26 mouse cellular contexts compared by ENCODE assay signal in genomic region chr13:36552522-36553246, GRCm38 (mm10).
A peak's percentile ranks its signal among the peaks of the same experiment; 100 is the strongest.
DNase-seq lines count a peak whose midpoint lies in the region; ATAC-seq and TF ChIP-seq lines count a peak whose summit lies in the region.
"Had no signal": no experiment of that assay in that cellular context is flagged by ENCODE, and none has a peak within 500 bp of the region (broad histone marks: within the 10 kb centered on the region; RNA-seq: fewer than 3 reads in every experiment).

No protein-coding gene starts in this region.

- H3K36me3 ChIP-seq in forebrain, postnatal 0 days (ENCODE audit: insufficient read depth): no peaks in the 10 kb centered on the region
- no peaks in the 10 kb centered on the region for H3K36me3 ChIP-seq in forebrain, embryonic 15.5 days
- H3K36me3 ChIP-seq in lung, embryonic 15.5 days: no peaks in the 10 kb centered on the region
- H3K36me3 ChIP-seq in midbrain, postnatal 0 days (ENCODE audit: insufficient read depth, low read length): no peaks in the 10 kb centered on the region
- H3K36me3 ChIP-seq in midbrain, embryonic 11.5 days (ENCODE audit: control insufficient read depth, insufficient read depth, low read length): no peaks in the 10 kb centered on the region
- H3K36me3 ChIP-seq: embryonic facial prominence, embryonic 10.5 days; embryonic facial prominence, embryonic 13.5 days; forebrain, embryonic 12.5 days; hindbrain, embryonic 12.5 days had no signal

- 72% methylated on average over 3 of the region's 3 CpGs for WGBS in forebrain, postnatal 0 days
- WGBS in forebrain, embryonic 15.5 days: 81% methylated on average over 3 of the region's 3 CpGs
- 55% methylated on average over 3 of the region's 3 CpGs for WGBS in lung, embryonic 15.5 days
- 71% methylated on average over 3 of the region's 3 CpGs for WGBS in lung, adult 2 months
- WGBS in midbrain, postnatal 0 days: 56% methylated on average over 3 of the region's 3 CpGs
- 78% methylated on average over 3 of the region's 3 CpGs for WGBS in midbrain, embryonic 11.5 days

- no peak for TF ChIP-seq POLR2A in lung, adult 2 months (IDR thresholded peaks at IDR 0.05; ENCODE audit: borderline replicate concordance, extremely low read depth, low read depth, low read length)

- DNase-seq in forebrain, postnatal 0 days: no peak
- no peak for DNase-seq in layer of hippocampus, adult 2 months (ENCODE audit: low spot score in 2 of 2)
- DNase-seq in layer of hippocampus, adult 18-20 months (ENCODE audit: low spot score in 2 of 2): no peak
- DNase-seq in lung, adult 2 months: no peak
- no peak for DNase-seq in midbrain, postnatal 0 days (ENCODE audit: low spot score)
- DNase-seq in midbrain, embryonic 11.5 days (ENCODE audit: low spot score, missing footprints): no peak
- DNase-seq: adrenal gland, adult 8-10 months; adrenal gland, postnatal 25 days; cerebellum, adult 11-12 months; cerebellum, adult 8-10 months; cerebellum, postnatal 10 days; cerebellum, postnatal 36 days; embryo, embryonic 11 days; gastrocnemius, adult 2 months; gastrocnemius, postnatal 14 days; heart, adult 11 months had no signal

- H3K4me2 ChIP-seq in forebrain, postnatal 0 days (ENCODE audit: low read depth): no peak overlapping the region
- H3K4me2 ChIP-seq in forebrain, embryonic 15.5 days (replicated peaks): no peak overlapping the region
- H3K4me2 ChIP-seq in lung, embryonic 15.5 days: no peak overlapping the region
- H3K4me2 ChIP-seq in midbrain, postnatal 0 days (ENCODE audit: low read depth, low read length, poor library complexity, severe bottlenecking): no peak overlapping the region
- H3K4me2 ChIP-seq in midbrain, embryonic 11.5 days: no peak overlapping the region
- H3K4me2 ChIP-seq: embryonic facial prominence, embryonic 13.5 days; forebrain, embryonic 12.5 days; heart, embryonic 11.5 days; hindbrain, embryonic 12.5 days had no signal

- no peak overlapping the region for H3K4me3 ChIP-seq in forebrain, postnatal 0 days (ENCODE audit: low read depth, low read length)
- H3K4me3 ChIP-seq in forebrain, embryonic 15.5 days: no peak overlapping the region
- H3K4me3 ChIP-seq in layer of hippocampus, adult 2 months: no peak overlapping the region
- no peak overlapping the region for H3K4me3 ChIP-seq in lung, embryonic 15.5 days
- no peak overlapping the region for H3K4me3 ChIP-seq in lung, adult 2 months (replicated peaks; ENCODE audit: extremely low read depth, low read depth, low read length)
- no peak overlapping the region for H3K4me3 ChIP-seq in midbrain, postnatal 0 days (ENCODE audit: low read depth, low read length)
- H3K4me3 ChIP-seq in midbrain, embryonic 11.5 days (ENCODE audit: low read depth, low read length): no peak overlapping the region
- H3K4me3 ChIP-seq: embryonic facial prominence, embryonic 10.5 days; embryonic facial prominence, embryonic 13.5 days; erythroblast, embryonic 14.5 days; forebrain, embryonic 12.5 days; gastrocnemius, adult 2 months; hindbrain, embryonic 12.5 days had no signal

- H3K9ac ChIP-seq in forebrain, postnatal 0 days: no peak overlapping the region
- H3K9ac ChIP-seq in forebrain, embryonic 15.5 days (replicated peaks): no peak overlapping the region
- no peak overlapping the region for H3K9ac ChIP-seq in lung, embryonic 15.5 days
- no peak overlapping the region for H3K9ac ChIP-seq in midbrain, postnatal 0 days (replicated peaks; ENCODE audit: low read length, poor library complexity, severe bottlenecking)
- H3K9ac ChIP-seq in midbrain, embryonic 11.5 days (ENCODE audit: low read length): no peak overlapping the region
- H3K9ac ChIP-seq: embryonic facial prominence, embryonic 13.5 days; forebrain, embryonic 12.5 days; hindbrain, embryonic 12.5 days had no signal

- H3K4me1 ChIP-seq in forebrain, postnatal 0 days (ENCODE audit: insufficient read depth): no peaks in the 10 kb centered on the region
- peaks cover 9% of the 10 kb centered on the region for H3K4me1 ChIP-seq in forebrain, embryonic 15.5 days
- H3K4me1 ChIP-seq in lung, embryonic 15.5 days: peaks cover 4% of the 10 kb centered on the region; the same call in 1 of the 2 replicates
- H3K4me1 ChIP-seq in lung, adult 2 months (ENCODE audit: control insufficient read depth, insufficient read depth, low read length): no peaks in the 10 kb centered on the region
- no peaks in the 10 kb centered on the region for H3K4me1 ChIP-seq in midbrain, postnatal 0 days (ENCODE audit: insufficient read depth, low read length)
- no peaks in the 10 kb centered on the region for H3K4me1 ChIP-seq in midbrain, embryonic 11.5 days (ENCODE audit: control insufficient read depth, insufficient read depth, low read length)
- H3K4me1 ChIP-seq: hindbrain, embryonic 12.5 days had no signal

- peak; percentile 33; the same call in 1 of the 2 replicates for TF ChIP-seq CTCF in forebrain, postnatal 0 days (IDR thresholded peaks at IDR 0.05; ENCODE audit: low read depth)
- peak; percentile 66 for TF ChIP-seq CTCF in layer of hippocampus, adult 2 months (conservative IDR thresholded peaks at IDR 0.05)
- no peak for TF ChIP-seq CTCF in lung, adult 2 months (IDR thresholded peaks at IDR 0.05; ENCODE audit: insufficient read depth, low read length)
- peak; percentile 55 for TF ChIP-seq CTCF in midbrain, postnatal 0 days (IDR thresholded peaks at IDR 0.05)

- H3K27ac ChIP-seq in forebrain, postnatal 0 days (ENCODE audit: low read depth, low read length): no peak overlapping the region
- no peak overlapping the region for H3K27ac ChIP-seq in forebrain, embryonic 15.5 days (replicated peaks)
- H3K27ac ChIP-seq in layer of hippocampus, adult 2 months: no peak overlapping the region
- H3K27ac ChIP-seq in lung, embryonic 15.5 days: peak overlapping the region; percentile 9; the same call in 1 of the 2 replicates
- no peak overlapping the region for H3K27ac ChIP-seq in midbrain, postnatal 0 days (ENCODE audit: low read depth, low read length)
- no peak overlapping the region for H3K27ac ChIP-seq in midbrain, embryonic 11.5 days (ENCODE audit: low read depth, low read length)
- H3K27ac ChIP-seq: embryonic facial prominence, embryonic 10.5 days; embryonic facial prominence, embryonic 13.5 days; forebrain, embryonic 12.5 days; gastrocnemius, adult 2 months; hindbrain, embryonic 12.5 days had no signal

- no peaks in the 10 kb centered on the region for H3K27me3 ChIP-seq in forebrain, postnatal 0 days (ENCODE audit: insufficient read depth, low read length)
- no peaks in the 10 kb centered on the region for H3K27me3 ChIP-seq in forebrain, embryonic 15.5 days
- no peaks in the 10 kb centered on the region for H3K27me3 ChIP-seq in lung, embryonic 15.5 days
- H3K27me3 ChIP-seq in midbrain, postnatal 0 days (ENCODE audit: insufficient read depth, low read length): no peaks in the 10 kb centered on the region
- H3K27me3 ChIP-seq in midbrain, embryonic 11.5 days (ENCODE audit: control insufficient read depth, insufficient read depth, low read length): no peaks in the 10 kb centered on the region
- H3K27me3 ChIP-seq: embryonic facial prominence, embryonic 13.5 days; forebrain, embryonic 12.5 days; hindbrain, embryonic 12.5 days had no signal

- no peaks in the 10 kb centered on the region for H3K9me3 ChIP-seq in forebrain, postnatal 0 days (ENCODE audit: low read length)
- H3K9me3 ChIP-seq in forebrain, embryonic 15.5 days: no peaks in the 10 kb centered on the region
- no peaks in the 10 kb centered on the region for H3K9me3 ChIP-seq in lung, embryonic 15.5 days
- no peaks in the 10 kb centered on the region for H3K9me3 ChIP-seq in midbrain, postnatal 0 days (ENCODE audit: low read length)
- no peaks in the 10 kb centered on the region for H3K9me3 ChIP-seq in midbrain, embryonic 11.5 days (ENCODE audit: control insufficient read depth, low read length)
- H3K9me3 ChIP-seq: embryonic facial prominence, embryonic 10.5 days; embryonic facial prominence, embryonic 13.5 days; forebrain, embryonic 12.5 days; hindbrain, embryonic 12.5 days had no signal

- no peak for ATAC-seq in forebrain, postnatal 0 days
- ATAC-seq in forebrain, embryonic 15.5 days (replicated peaks): no peak
- peak; percentile 52; the same call in 1 of the 2 replicates for ATAC-seq in lung, embryonic 15.5 days (ENCODE audit: borderline replicate concordance, extremely low read depth, low FRiP score, low TSS enrichment)
- ATAC-seq in midbrain, postnatal 0 days (ENCODE audit: low FRiP score): no peak
- no peak for ATAC-seq in midbrain, embryonic 11.5 days (ENCODE audit: low FRiP score)
- ATAC-seq: activated CD4-positive, CD25-positive, alpha-beta regulatory T cell, adult 4 months; forebrain, embryonic 16.5 days had no signal
